Mouse (Mus musculus) heart, embryonic 10.5 days (tissue): Measurements from ENCODE around the gene Olfr1246. TPM values are rescaled to one million over a fixed set of nuclear protein-coding genes. Genes with fewer than 3 reads are reported as not detected.
"Not testable (repeated sequence)": the region's sequence is repeated elsewhere in the genome, so short reads cannot be mapped to it uniquely, and the experiment has no call there.

ENCODE experiments used
- DNase-seq: peaks from one replicate; pipeline ENCODE4 v3.0.0-alpha.2; 2017; ENCODE audit warnings: low spot score
- H3K27ac ChIP-seq: fragments of 300-500 bp; sonication (generic); 2 replicates; pipeline ENCODE4 v1.5.1; 2016; ENCODE audit warnings: mild to moderate bottlenecking
- H3K27me3 ChIP-seq: fragments of 300-500 bp; sonication (generic); 2 replicates; pipeline ENCODE4 v1.6.1; 2016; ENCODE audit warnings: mild to moderate bottlenecking; ENCODE audit not compliant: poor library complexity, insufficient read depth, severe bottlenecking
- H3K36me3 ChIP-seq: fragments of 300-500 bp; sonication (generic); 2 replicates; pipeline ENCODE4 v1.6.1; 2016; ENCODE audit warnings: mild to moderate bottlenecking, moderate library complexity
- H3K4me1 ChIP-seq: fragments of 300-500 bp; sonication (generic); 2 replicates; pipeline ENCODE4 v1.6.1; 2016; ENCODE audit warnings: mild to moderate bottlenecking
- H3K4me3 ChIP-seq: fragments of 300-500 bp; sonication (generic); 2 replicates; pipeline ENCODE4 v1.5.1; 2016; ENCODE audit warnings: mild to moderate bottlenecking, moderate library complexity
- H3K9me3 ChIP-seq: fragments of 300-500 bp; sonication (generic); 2 replicates; pipeline ENCODE4 v1.6.1; 2016; ENCODE audit warnings: mild to moderate bottlenecking, moderate library complexity
- WGBS: fragments of 180-500 bp; shearing (Covaris S2); methylation state at CpG from one replicate; pipeline ENCODE4 v1.1.7; 2016; 5-methylcytosine and 5-hydroxymethylcytosine counted together
- polyA plus RNA-seq: library from polyadenylated mRNA; unstranded; fragments of >200 nt; fragmentation: Nextera tagmentation; extraction: Ambion mirVana; gene quantifications from 2 replicates; pipeline ENCODE4 v1.2.1, GENCODE M21; 2016

Gene Olfr1246
- not detected in 2 replicates for polyA plus RNA-seq

DNA sequence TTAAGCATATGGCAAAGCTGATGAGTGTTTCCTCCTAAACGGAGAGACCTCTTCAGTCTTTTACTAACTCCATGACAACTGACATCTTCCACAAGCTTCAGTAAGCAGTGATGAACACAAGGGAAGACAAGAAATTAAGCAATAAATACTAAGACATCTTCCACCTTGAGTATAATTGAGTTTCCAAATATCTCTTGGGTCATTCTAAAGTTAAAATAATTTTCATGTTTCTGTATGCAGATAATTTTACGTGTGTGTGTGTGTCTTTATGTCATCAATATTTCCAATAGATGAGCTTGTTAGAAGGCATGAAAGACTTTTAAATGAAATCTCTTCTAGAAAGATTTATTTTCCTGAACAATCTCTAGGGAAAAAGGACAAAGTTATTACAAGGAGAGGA, at the start of gene Olfr1246:
Olfr1246 (minus strand) TSS at position 101 of the 400 bp plus-strand sequence.
- Histone ChIP-seq H3K27me3 (no peaks in the 10 kb centered on the region), H3K4me3 (no peak within 1 kb of the TSS), H3K27ac (no peak within 1 kb of the TSS), H3K4me1 (no peaks in the 10 kb centered on the region), H3K36me3 (no peaks in the 10 kb centered on the region), H3K9me3 (no peaks in the 10 kb centered on the region)
- DNase-seq = no peak
- 74% methylated on average over 2 of the region's 2 CpGs for WGBS

DNA sequence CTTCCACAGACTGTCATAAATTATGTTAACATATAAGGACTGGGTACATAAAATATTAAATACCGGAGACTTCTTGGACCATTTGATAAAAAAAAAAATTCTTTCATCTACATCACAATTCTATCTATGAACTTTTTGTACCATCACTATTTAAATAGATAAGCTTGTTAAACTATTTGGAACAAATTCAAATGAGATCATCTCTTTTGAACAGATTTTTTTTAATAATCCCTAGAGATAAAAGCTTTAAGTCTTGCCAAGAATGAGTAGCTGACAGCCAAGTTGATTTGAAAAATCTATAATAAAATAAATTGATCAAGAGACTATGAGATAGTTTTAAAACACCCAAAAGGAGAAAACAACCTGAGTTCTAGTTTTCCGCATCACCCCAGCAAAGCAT, 41.9 kb upstream of the Olfr1246 start, which contains the start of gene Olfr1249:
Olfr1249 (minus strand) TSS at position 101 of the 400 bp plus-strand sequence.
- 88% methylated on average over 2 of the region's 2 CpGs for WGBS
- Histone ChIP-seq H3K27ac (no peak within 1 kb of the TSS), H3K27me3 (no peaks in the 10 kb centered on the region), H3K9me3 (no peaks in the 10 kb centered on the region), H3K4me3 (no peak within 1 kb of the TSS), H3K36me3 (no peaks in the 10 kb centered on the region), H3K4me1 (no peaks in the 10 kb centered on the region)
- DNase-seq = no peak

DNA sequence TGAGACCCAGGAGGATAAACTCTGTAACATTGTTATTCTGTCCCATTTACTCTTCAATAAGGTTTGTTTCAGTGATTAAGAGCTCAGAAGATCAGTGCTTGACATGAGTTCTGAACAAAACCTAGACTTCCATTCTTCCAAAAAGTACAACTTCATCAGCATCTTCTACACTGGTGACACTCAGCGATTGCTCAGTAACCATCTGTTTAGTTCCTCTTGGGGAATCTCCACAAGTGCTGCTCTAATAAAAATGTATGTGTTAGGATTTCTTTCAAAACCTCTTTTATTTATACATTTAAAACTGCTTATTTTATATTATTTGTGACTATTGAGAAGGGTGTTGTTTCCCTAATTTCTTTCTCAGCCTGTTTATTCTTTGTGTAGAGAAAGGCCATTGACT, 25.2 kb upstream of the Olfr1246 start, which contains the start of gene Olfr1248:
Olfr1248 (minus strand) TSS at position 101 of the 400 bp plus-strand sequence.
- DNase-seq, H3K36me3 ChIP-seq, H3K9me3 ChIP-seq, H3K27me3 ChIP-seq, H3K4me3 ChIP-seq, H3K4me1 ChIP-seq, H3K27ac ChIP-seq: not testable (repeated sequence)
- WGBS = 88% methylated on average over 1 of the region's 1 CpGs

DNA sequence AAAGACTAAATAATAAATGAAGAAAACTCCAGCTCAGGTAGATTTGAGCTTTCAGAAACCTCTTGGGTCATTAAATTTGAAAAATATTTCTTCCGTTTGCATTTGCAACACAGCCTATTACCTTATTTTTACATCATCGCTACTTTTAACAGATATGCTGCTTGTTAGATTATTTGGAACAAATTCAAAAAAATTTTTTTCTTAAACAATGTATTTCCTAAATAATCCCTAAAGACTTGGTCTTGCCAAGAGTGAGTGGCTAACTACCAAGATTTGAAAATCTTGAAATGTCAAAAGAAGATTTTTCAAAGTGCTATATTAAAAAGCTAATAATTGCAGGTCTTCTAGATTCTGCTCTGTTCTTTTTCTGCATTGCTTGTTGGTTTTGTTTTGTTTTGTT, 21.1 kb upstream of the Olfr1246 start, which contains the start of gene Olfr1247:
Olfr1247 (minus strand) TSS at position 101 of the 400 bp plus-strand sequence.
- no peak for DNase-seq
- Histone ChIP-seq H3K4me1 (no peaks in the 10 kb centered on the region), H3K27me3 (no peaks in the 10 kb centered on the region), H3K36me3 (no peaks in the 10 kb centered on the region), H3K4me3 (no peak within 1 kb of the TSS), H3K9me3 (no peaks in the 10 kb centered on the region), H3K27ac (no peak within 1 kb of the TSS)
- 86% methylated on average over 2 of the region's 2 CpGs for WGBS

DNA sequence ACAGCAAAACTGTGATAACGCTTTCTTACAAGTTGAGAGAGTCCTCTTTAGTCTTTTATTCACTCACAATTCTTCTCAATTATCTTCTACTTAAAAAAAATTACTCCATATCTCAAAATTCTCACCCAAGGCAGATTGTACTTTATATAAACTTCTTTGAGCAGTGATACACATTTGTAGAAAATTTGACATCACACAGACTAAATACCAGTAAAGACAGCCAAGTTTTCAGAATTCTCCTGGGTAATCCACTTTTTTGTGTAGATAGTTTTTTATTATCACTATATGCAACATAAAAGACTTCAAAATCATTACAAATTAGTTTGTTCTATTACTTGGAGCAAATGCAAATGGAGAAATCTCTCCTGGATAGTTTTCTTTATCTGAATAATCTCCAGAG, 14.6 kb downstream of the Olfr1246 start, which contains the start of gene Olfr1245:
Olfr1245 (minus strand) TSS at position 101 of the 400 bp plus-strand sequence.
- no peaks in the 10 kb centered on the region for H3K27me3 ChIP-seq
- WGBS = 84% methylated on average over 1 of the region's 1 CpGs
- no peak within 1 kb of the TSS for H3K27ac ChIP-seq
- H3K4me3 ChIP-seq = no peak within 1 kb of the TSS
- no peak for DNase-seq
- H3K4me1 ChIP-seq = no peaks in the 10 kb centered on the region
- H3K36me3 ChIP-seq = no peaks in the 10 kb centered on the region
- no peaks in the 10 kb centered on the region for H3K9me3 ChIP-seq

DNA sequence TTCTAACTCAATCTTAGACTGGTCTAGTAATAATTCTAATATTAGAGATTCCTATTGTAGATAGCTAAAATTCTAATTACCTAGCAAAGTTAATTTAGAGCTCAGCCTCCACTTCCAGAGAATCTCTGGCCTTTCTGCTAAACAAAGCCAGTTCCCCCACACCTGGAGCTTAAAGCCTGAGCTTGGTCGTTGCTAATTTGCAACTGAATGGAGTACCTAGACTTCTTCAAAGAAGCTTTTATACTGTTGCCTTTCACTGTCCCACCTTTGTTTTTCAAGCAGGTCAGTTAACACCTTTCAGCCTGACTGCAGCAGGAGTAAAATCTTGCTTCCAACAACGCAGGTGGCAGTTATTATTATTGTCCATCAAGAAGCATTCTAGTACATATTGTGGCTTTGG, 30.3 kb downstream of the Olfr1246 start:
- H3K36me3 ChIP-seq, H3K27ac ChIP-seq, DNase-seq, H3K27me3 ChIP-seq, H3K4me1 ChIP-seq, H3K9me3 ChIP-seq, H3K4me3 ChIP-seq: not testable (repeated sequence)
- WGBS = 54% methylated on average over 2 of the region's 2 CpGs

DNA sequence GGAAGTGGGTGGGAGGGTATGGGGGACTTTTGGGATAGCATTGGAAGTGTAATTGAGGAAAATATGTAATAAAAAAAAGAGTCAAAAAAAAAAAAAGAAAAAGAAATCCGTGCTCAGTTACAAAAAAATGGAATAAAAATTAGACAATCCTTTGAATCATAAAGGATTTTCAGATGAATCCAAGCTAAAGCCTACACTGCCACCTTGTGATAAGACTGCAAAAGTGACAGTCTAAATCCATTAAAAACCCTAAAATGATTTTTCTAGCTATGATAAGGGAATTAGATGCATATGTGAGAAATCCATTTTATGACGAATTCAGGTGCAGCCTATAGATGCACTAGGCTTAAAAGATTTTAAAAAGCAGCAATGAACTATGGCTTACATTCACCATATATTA, 48.4 kb downstream of the Olfr1246 start:
- DNase-seq = no peak
- WGBS = 50% methylated on average over 2 of the region's 2 CpGs

DNA sequence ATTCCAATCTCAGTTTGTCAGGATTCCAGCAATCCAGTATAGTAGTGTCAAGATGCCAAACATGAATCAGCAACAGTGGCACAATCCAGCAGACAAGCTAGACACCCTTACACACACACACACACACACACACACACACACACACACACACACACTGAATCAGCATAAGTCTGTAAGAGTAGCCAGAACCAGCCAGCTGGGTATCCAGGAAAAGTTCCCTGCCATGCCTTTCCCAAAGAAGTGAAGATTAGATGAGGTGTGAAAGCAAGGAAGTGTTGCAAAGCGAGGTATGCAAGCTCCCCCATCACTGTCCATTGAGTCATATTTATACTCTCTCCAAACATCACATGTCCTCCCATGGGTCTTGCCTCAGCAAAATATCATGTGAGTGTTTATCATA, 53.0 kb downstream of the Olfr1246 start:
- 65% methylated on average over 1 of the region's 1 CpGs for WGBS
- Histone ChIP-seq H3K36me3 (no peaks in the 10 kb centered on the region), H3K27me3 (no peaks in the 10 kb centered on the region), H3K4me1 (no peaks in the 10 kb centered on the region), H3K9me3 (no peaks in the 10 kb centered on the region), H3K27ac (no peak overlapping the region), H3K4me3 (no peak overlapping the region)
- DNase-seq = no peak

More for the DNA sequence above, 48.4 kb downstream of the Olfr1246 start:
- Histone ChIP-seq H3K9me3 (0 out of 2 replicates have a peak, but pooled peaks cover 2% of the 10 kb centered on the region), H3K4me1 (no peaks in the 10 kb centered on the region), H3K36me3 (no peaks in the 10 kb centered on the region), H3K4me3 (no peak overlapping the region), H3K27me3 (no peaks in the 10 kb centered on the region), H3K27ac (no peak overlapping the region)

Other genes starting within 250 kb of the Olfr1246 start
- gene Olfr1234, start 228.3 kb downstream of the Olfr1246 start, polyA plus RNA-seq = not detected in 2 replicates
- gene Olfr1238, start 183.5 kb downstream of the Olfr1246 start, polyA plus RNA-seq = not detected in 2 replicates
- not detected in 2 replicates for gene Olfr1239, start 172.8 kb downstream of the Olfr1246 start, polyA plus RNA-seq
- not detected in 2 replicates for gene Olfr1240, start 150.2 kb downstream of the Olfr1246 start, polyA plus RNA-seq
- gene Olfr1241, start 106.0 kb downstream of the Olfr1246 start, polyA plus RNA-seq = not detected in 2 replicates
- gene Olfr1242, start 94.8 kb downstream of the Olfr1246 start, polyA plus RNA-seq = not detected in 2 replicates
- not detected in 2 replicates for gene Olfr1243, start 61.7 kb downstream of the Olfr1246 start, polyA plus RNA-seq
- not detected in 2 replicates for gene Olfr1245, start 14.7 kb downstream of the Olfr1246 start, polyA plus RNA-seq
- gene Olfr1247, start 21.0 kb upstream of the Olfr1246 start, polyA plus RNA-seq = not detected in 2 replicates
- not detected in 2 replicates for gene Olfr1248, start 25.1 kb upstream of the Olfr1246 start, polyA plus RNA-seq
- not detected in 2 replicates for gene Olfr1249, start 41.8 kb upstream of the Olfr1246 start, polyA plus RNA-seq
- gene Olfr1250, start 68.3 kb upstream of the Olfr1246 start, polyA plus RNA-seq = not detected in 2 replicates
- not detected in 2 replicates for gene Olfr1251, start 78.8 kb upstream of the Olfr1246 start, polyA plus RNA-seq
- gene Olfr1252, start 131.9 kb upstream of the Olfr1246 start, polyA plus RNA-seq = not detected in 2 replicates
- not detected in 2 replicates for gene Olfr1253, start 163.9 kb upstream of the Olfr1246 start, polyA plus RNA-seq
- not detected in 2 replicates for gene Olfr1254, start 200.5 kb upstream of the Olfr1246 start, polyA plus RNA-seq
- gene Olfr1255, start 218.9 kb upstream of the Olfr1246 start, polyA plus RNA-seq = not detected in 2 replicates
- gene Olfr1256, start 248.4 kb upstream of the Olfr1246 start, polyA plus RNA-seq = not detected in 2 replicates